Mouse (Mus musculus) forebrain, embryonic 13.5 days (tissue): ENCODE data around the gene Upk3a. TPM values are rescaled to one million over a fixed set of nuclear protein-coding genes. Genes with fewer than 3 reads are reported as not detected.

ENCODE experiments used
- ATAC-seq: fragments of 200-750 bp; cut with Nextera tagmentation; 2 replicates; pipeline ENCODE4 v1.8.0; 2017
- H3K27ac ChIP-seq: fragments of 300-500 bp; sonication (generic); 2 replicates; pipeline ENCODE4 v1.5.1; 2015; ENCODE audit warnings: inconsistent platforms, mild to moderate bottlenecking, moderate library complexity
- H3K27me3 ChIP-seq: fragments of 300-500 bp; sonication (generic); 2 replicates; pipeline ENCODE4 v1.6.1; 2015; ENCODE audit warnings: mild to moderate bottlenecking, inconsistent platforms
- H3K36me3 ChIP-seq: fragments of 300-500 bp; sonication (generic); 2 replicates; pipeline ENCODE4 v1.6.1; 2015; ENCODE audit warnings: mild to moderate bottlenecking, inconsistent platforms; ENCODE audit not compliant: poor library complexity, severe bottlenecking
- H3K4me1 ChIP-seq: fragments of 300-500 bp; sonication (generic); 2 replicates; pipeline ENCODE4 v1.6.1; 2015; ENCODE audit warnings: inconsistent platforms
- H3K4me2 ChIP-seq: fragments of 300-500 bp; sonication (generic); 2 replicates; pipeline ENCODE4 v1.6.1; 2015; ENCODE audit warnings: inconsistent platforms, mild to moderate bottlenecking, moderate library complexity
- H3K4me3 ChIP-seq: fragments of 300-500 bp; sonication (generic); 2 replicates; pipeline ENCODE4 v1.5.1; 2015; ENCODE audit warnings: mild to moderate bottlenecking, inconsistent platforms
- H3K9ac ChIP-seq: fragments of 300-500 bp; sonication (generic); 2 replicates; pipeline ENCODE4 v1.6.1; 2015; ENCODE audit warnings: mild to moderate bottlenecking, inconsistent platforms
- H3K9me3 ChIP-seq: fragments of 300-500 bp; sonication (generic); replicated peaks from 2 replicates; pipeline ENCODE4 v1.6.1; 2016; ENCODE audit warnings: inconsistent platforms
- WGBS: fragments of 180-500 bp; shearing (Covaris S2); methylation state at CpG from one replicate; pipeline ENCODE4 v1.1.7; 2015; 5-methylcytosine and 5-hydroxymethylcytosine counted together
- polyA plus RNA-seq: library from polyadenylated mRNA; unstranded; fragments of >200 nt; fragmentation: Nextera tagmentation; extraction: Ambion mirVana; gene quantifications from 2 replicates; pipeline ENCODE4 v1.2.1, GENCODE M21; 2015

The Upk3a gene
- polyA plus RNA-seq, 1 experiment from 2014 or later, result 0.15 TPM

- Histone ChIP-seq H3K36me3 (no peaks in the 10 kb centered on the region), H3K4me2 (peak overlapping the region; percentile 83), H3K27me3 (peaks cover 23% of the 10 kb centered on the region), H3K9me3 (no peaks in the 10 kb centered on the region), H3K27ac (no peak overlapping the region), H3K9ac (peak overlapping the region; percentile 84), H3K4me1 (peaks cover 36% of the 10 kb centered on the region), H3K4me3 (peak overlapping the region; percentile 72)
- WGBS, result 7% methylated on average over 8 of the region's 8 CpGs
- ATAC-seq, result no peak
These were observed 20.4 kb downstream of the Upk3a start for GRCm38 (mm10) chr15:85037343-85037690.

- WGBS, result 72% methylated on average over 10 of the region's 10 CpGs
- peaks cover 11% of the 10 kb centered on the region; the same call in 1 of the 2 replicates for H3K36me3 ChIP-seq
- H3K27ac ChIP-seq, result peak overlapping the region; percentile 48
- no peaks in the 10 kb centered on the region for H3K9me3 ChIP-seq
- ATAC-seq, result no peak
- peaks cover 12% of the 10 kb centered on the region; the same call in 1 of the 2 replicates for H3K27me3 ChIP-seq
- peaks cover 45% of the 10 kb centered on the region for H3K4me1 ChIP-seq
- H3K4me3 ChIP-seq, result no peak overlapping the region
- H3K9ac ChIP-seq, result no peak overlapping the region
- no peak overlapping the region for H3K4me2 ChIP-seq
These were observed 24.7 kb downstream of the Upk3a start for GRCm38 (mm10) chr15:85041546-85042225.

- Histone ChIP-seq H3K36me3 (peaks cover 19% of the 10 kb centered on the region; the same call in 1 of the 2 replicates), H3K4me2 (0 out of 2 replicates have a peak overlapping the region, but pooled peaks have one; percentile 3), H3K4me3 (no peak overlapping the region), H3K27me3 (peaks cover 12% of the 10 kb centered on the region; the same call in 1 of the 2 replicates), H3K4me1 (peaks cover 41% of the 10 kb centered on the region), H3K9me3 (no peaks in the 10 kb centered on the region), H3K9ac (peak overlapping the region; percentile 1; the same call in 1 of the 2 replicates), H3K27ac (peak overlapping the region; percentile 65)
- ATAC-seq, result peak; percentile 86
- WGBS, result 2% methylated on average over 4 of the region's 4 CpGs
These were observed 25.5 kb downstream of the Upk3a start for GRCm38 (mm10) chr15:85042361-85042954.

GRCm38 (mm10) chr15:85043116-85043515 is 26.2 kb downstream of the Upk3a start:
- Histone ChIP-seq H3K9me3 (no peaks in the 10 kb centered on the region), H3K4me3 (no peak overlapping the region), H3K4me2 (peak overlapping the region; percentile 3; the same call in 1 of the 2 replicates), H3K27me3 (peaks cover 12% of the 10 kb centered on the region; the same call in 1 of the 2 replicates), H3K36me3 (peaks cover 22% of the 10 kb centered on the region; the same call in 1 of the 2 replicates), H3K4me1 (peaks cover 34% of the 10 kb centered on the region), H3K27ac (peak overlapping the region; percentile 65), H3K9ac (peak overlapping the region; percentile 1; the same call in 1 of the 2 replicates)
- no peak for ATAC-seq
- WGBS, result 54% methylated on average over 5 of the region's 5 CpGs

- Histone ChIP-seq H3K4me3 (no peak overlapping the region), H3K36me3 (peaks cover 28% of the 10 kb centered on the region), H3K27ac (no peak overlapping the region), H3K27me3 (0 out of 2 replicates have a peak, but pooled peaks cover 12% of the 10 kb centered on the region), H3K9ac (no peak overlapping the region), H3K9me3 (no peaks in the 10 kb centered on the region), H3K4me2 (no peak overlapping the region), H3K4me1 (peaks cover 29% of the 10 kb centered on the region)
- WGBS, result 73% methylated on average over 5 of the region's 5 CpGs
- no peak for ATAC-seq
These were observed 26.8 kb downstream of the Upk3a start for GRCm38 (mm10) chr15:85043761-85044160.

- H3K4me3 ChIP-seq, result no peak overlapping the region
- H3K4me1 ChIP-seq, result peaks cover 24% of the 10 kb centered on the region
- ATAC-seq, result no peak
- H3K9me3 ChIP-seq, result no peaks in the 10 kb centered on the region
- H3K4me2 ChIP-seq, result no peak overlapping the region
- no peak overlapping the region for H3K9ac ChIP-seq
- H3K36me3 ChIP-seq, result peaks cover 50% of the 10 kb centered on the region
- no peak overlapping the region for H3K27ac ChIP-seq
- WGBS, result 92% methylated on average over 14 of the region's 14 CpGs
- 0 out of 2 replicates have a peak, but pooled peaks cover 5% of the 10 kb centered on the region for H3K27me3 ChIP-seq
These were observed 29.4 kb downstream of the Upk3a start for GRCm38 (mm10) chr15:85046230-85046950.

GRCm38 (mm10) chr15:85047865-85048264 is 30.9 kb downstream of the Upk3a start:
- ATAC-seq, result no peak
- WGBS, result 94% methylated on average over 4 of the region's 4 CpGs
- no peaks in the 10 kb centered on the region for H3K9me3 ChIP-seq
- H3K27ac ChIP-seq, result no peak overlapping the region
- H3K4me1 ChIP-seq, result peaks cover 10% of the 10 kb centered on the region
- H3K36me3 ChIP-seq, result peaks cover 63% of the 10 kb centered on the region
- H3K27me3 ChIP-seq, result 0 out of 2 replicates have a peak, but pooled peaks cover 5% of the 10 kb centered on the region
- H3K4me2 ChIP-seq, result no peak overlapping the region
- H3K4me3 ChIP-seq, result no peak overlapping the region
- no peak overlapping the region for H3K9ac ChIP-seq

GRCm38 (mm10) chr15:85049758-85050157 is 32.8 kb downstream of the Upk3a start:
- Histone ChIP-seq H3K4me3 (no peak overlapping the region), H3K36me3 (peaks cover 75% of the 10 kb centered on the region), H3K9me3 (no peaks in the 10 kb centered on the region), H3K27me3 (0 out of 2 replicates have a peak, but pooled peaks cover 5% of the 10 kb centered on the region), H3K27ac (no peak overlapping the region), H3K4me1 (no peaks in the 10 kb centered on the region), H3K9ac (no peak overlapping the region), H3K4me2 (no peak overlapping the region)
- WGBS, result 84% methylated on average over 1 of the region's 1 CpGs
- ATAC-seq, result no peak

GRCm38 (mm10) chr15:85054098-85054497 is 37.2 kb downstream of the Upk3a start:
- Histone ChIP-seq H3K9ac (no peak overlapping the region), H3K4me3 (no peak overlapping the region), H3K4me2 (no peak overlapping the region), H3K27ac (no peak overlapping the region), H3K9me3 (no peaks in the 10 kb centered on the region), H3K36me3 (peaks cover 52% of the 10 kb centered on the region), H3K4me1 (no peaks in the 10 kb centered on the region), H3K27me3 (no peaks in the 10 kb centered on the region)
- WGBS, result 92% methylated on average over 3 of the region's 3 CpGs
- no peak for ATAC-seq

- H3K36me3 ChIP-seq, result peaks cover 45% of the 10 kb centered on the region
- WGBS, result 83% methylated on average over 4 of the region's 4 CpGs
- ATAC-seq, result no peak
These were observed 38.2 kb downstream of the Upk3a start for GRCm38 (mm10) chr15:85055186-85055585.

GRCm38 (mm10) chr15:85063421-85063820 is 46.5 kb downstream of the Upk3a start:
- Histone ChIP-seq H3K9me3 (no peaks in the 10 kb centered on the region), H3K9ac (no peak overlapping the region), H3K36me3 (peaks cover 23% of the 10 kb centered on the region), H3K27ac (no peak overlapping the region), H3K4me1 (no peaks in the 10 kb centered on the region), H3K27me3 (no peaks in the 10 kb centered on the region), H3K4me3 (no peak overlapping the region), H3K4me2 (no peak overlapping the region)
- WGBS, result 89% methylated on average over 2 of the region's 2 CpGs
- no peak for ATAC-seq

More at GRCm38 (mm10) chr15:85055186-85055585, 38.2 kb downstream of the Upk3a start:
- Histone ChIP-seq H3K27ac (no peak overlapping the region), H3K9me3 (no peaks in the 10 kb centered on the region), H3K27me3 (no peaks in the 10 kb centered on the region), H3K9ac (no peak overlapping the region), H3K4me1 (no peaks in the 10 kb centered on the region), H3K4me2 (no peak overlapping the region), H3K4me3 (no peak overlapping the region)

GRCm38 (mm10) chr15:85070561-85070960 is 53.6 kb downstream of the Upk3a start:
- Histone ChIP-seq H3K4me2 (no peak overlapping the region), H3K27ac (no peak overlapping the region), H3K27me3 (peaks cover 8% of the 10 kb centered on the region; the same call in 1 of the 2 replicates), H3K36me3 (no peaks in the 10 kb centered on the region), H3K4me3 (no peak overlapping the region), H3K4me1 (no peaks in the 10 kb centered on the region), H3K9me3 (no peaks in the 10 kb centered on the region), H3K9ac (no peak overlapping the region)
- WGBS, result 35% methylated on average over 2 of the region's 2 CpGs
- ATAC-seq, result no peak
